Mouse (Mus musculus) bone marrow macrophage, adult 2 months (primary cell): ENCODE data around the gene Srrt. TPM values are rescaled to one million over a fixed set of nuclear protein-coding genes. Genes with fewer than 3 reads are reported as not detected.

Experiments
- H3K27ac ChIP-seq: 2 replicates; pipeline ENCODE4 v1.5.1; 2012; ENCODE audit warnings: low read depth, low read length; ENCODE audit not compliant: insufficient read depth
- H3K4me1 ChIP-seq: 2 replicates; pipeline ENCODE4 v1.6.1; 2012; ENCODE audit warnings: low read length; ENCODE audit not compliant: control insufficient read depth, insufficient read depth
- H3K4me3 ChIP-seq: 2 replicates; pipeline ENCODE4 v1.5.1; 2012; ENCODE audit warnings: mild to moderate bottlenecking, low read length, moderate library complexity; ENCODE audit not compliant: insufficient read depth
- CTCF ChIP-seq: IDR thresholded peaks from 2 replicates; pipeline ENCODE4 v1.5.1; 2012; ENCODE audit warnings: low read depth, mild to moderate bottlenecking, low read length, moderate library complexity
- POLR2A ChIP-seq: IDR thresholded peaks from 2 replicates; pipeline ENCODE4 v1.6.1; 2012; ENCODE audit warnings: mild to moderate bottlenecking, low read depth, low read length, borderline replicate concordance
- polyA plus RNA-seq: library from polyadenylated mRNA; stranded (reverse); fragments of >200 nt; gene quantifications from 2 replicates; pipeline ENCODE4 v1.2.4, GENCODE M21; 2012; ENCODE audit not compliant: missing spikeins, insufficient read depth, insufficient read length

The Srrt gene
- polyA plus RNA-seq, 1 experiment = 172 TPM

GRCm38 (mm10) chr5:137268131-137268910 is 39.2 kb downstream of the Srrt start:
- no peak overlapping the region for H3K27ac ChIP-seq
- H3K4me1 ChIP-seq = peaks cover 2% of the 10 kb centered on the region; the same call in 1 of the 2 replicates
- TF ChIP-seq CTCF = no peak
- TF ChIP-seq POLR2A = no peak
- no peak overlapping the region for H3K4me3 ChIP-seq

- Histone ChIP-seq H3K4me1 (peaks cover 2% of the 10 kb centered on the region; the same call in 1 of the 2 replicates), H3K4me3 (no peak overlapping the region), H3K27ac (no peak overlapping the region)
- TF ChIP-seq POLR2A (no peak), CTCF (no peak)
Observed at GRCm38 (mm10) chr5:137264787-137265186, 42.7 kb downstream of the Srrt start.

DNA sequence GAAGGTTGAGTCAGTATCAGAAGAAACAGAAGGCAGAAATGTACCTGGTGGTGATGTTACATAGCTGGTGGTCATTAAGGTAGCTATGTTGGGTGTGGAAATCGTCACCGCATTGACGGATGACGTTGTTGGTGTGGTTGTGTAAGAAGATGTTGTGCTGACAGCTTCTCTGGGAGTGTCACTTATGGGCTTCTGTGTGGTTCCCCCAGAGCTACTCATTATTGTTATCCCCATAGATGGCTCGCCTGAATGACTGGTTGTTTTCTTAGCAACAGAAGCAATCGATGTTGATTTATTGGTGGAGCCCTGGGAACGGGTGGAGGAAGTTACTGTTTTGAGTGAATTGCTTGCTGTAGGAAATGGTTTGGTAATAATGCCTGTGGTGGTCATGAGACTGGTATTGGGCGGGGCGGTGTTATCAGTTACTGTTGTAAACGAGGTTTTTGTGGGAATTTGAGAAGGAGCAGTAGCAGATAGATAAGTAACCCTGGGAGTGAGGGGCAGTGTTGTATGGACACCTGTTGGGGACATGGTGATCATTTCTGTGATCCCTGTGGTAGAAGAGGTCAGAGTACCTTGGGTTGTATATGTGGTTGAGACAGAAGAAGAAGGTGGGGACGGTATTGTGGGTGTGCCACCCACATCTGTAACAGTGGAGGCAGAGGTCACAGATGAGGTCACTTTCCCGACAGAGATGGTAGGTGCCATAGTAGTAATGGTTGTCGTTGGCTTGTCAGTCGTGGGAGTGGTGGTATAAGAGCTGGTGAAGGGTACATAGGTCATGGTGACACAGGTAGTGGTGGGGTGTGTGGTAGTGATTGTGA is 43.4 kb downstream of the Srrt start:
- TF ChIP-seq CTCF (no peak), POLR2A (no peak)
- no peak overlapping the region for H3K27ac ChIP-seq
- no peak overlapping the region for H3K4me3 ChIP-seq
- peaks cover 2% of the 10 kb centered on the region; the same call in 1 of the 2 replicates for H3K4me1 ChIP-seq

Other genes starting within 250 kb of the Srrt start
- 9.7 and 10.6 TPM in 2 replicates for gene Serpine1, start 235.4 kb downstream of the Srrt start, polyA plus RNA-seq
- 14.9 and 18.9 TPM in 2 replicates for gene Trim56, start 191.5 kb downstream of the Srrt start, polyA plus RNA-seq
- not detected in 2 replicates for gene Muc3, start 158.4 kb downstream of the Srrt start, polyA plus RNA-seq
- gene Muc3a, start 95.3 kb downstream of the Srrt start, polyA plus RNA-seq = not detected in 2 replicates
- not detected in 2 replicates for gene Ache, start 20.2 kb downstream of the Srrt start, polyA plus RNA-seq
- 0.79 and 1.8 TPM in 2 replicates for gene Ufsp1, start 13.0 kb downstream of the Srrt start, polyA plus RNA-seq
- 6.7 and 7.1 TPM in 2 replicates for gene Trip6, start 6.7 kb upstream of the Srrt start, polyA plus RNA-seq
- gene Slc12a9, start 25.9 kb upstream of the Srrt start, polyA plus RNA-seq = 43.2 and 47.0 TPM in 2 replicates
- gene Ephb4, start 42.4 kb upstream of the Srrt start, polyA plus RNA-seq = 0.19 TPM in 1 of 2 replicates, not detected in the other
- gene Zan, start 169.4 kb upstream of the Srrt start, polyA plus RNA-seq = not detected in 2 replicates
- 15.8 and 17.4 TPM in 2 replicates for gene Pop7, start 194.8 kb upstream of the Srrt start, polyA plus RNA-seq
- 42.0 and 48.3 TPM in 2 replicates for gene Gigyf1, start 210.9 kb upstream of the Srrt start, polyA plus RNA-seq
- not detected in 2 replicates for gene Epo, start 225.6 kb upstream of the Srrt start, polyA plus RNA-seq
- gene Gnb2, start 225.8 kb upstream of the Srrt start, polyA plus RNA-seq = 547 and 604 TPM in 2 replicates
- not detected in 2 replicates for gene Actl6b, start 245.8 kb upstream of the Srrt start, polyA plus RNA-seq